Mouse (Mus musculus) CH12.LX (cell line): ENCODE measurements at regions not wholly inside any gene's neighbourhood (a gene's known extent, or its start where the extent isn't known, plus 50 kb on each side); places are given as distances from the start of the nearest gene placed in this dataset.

Experiments
- CTCF ChIP-seq, 2 experiments: IDR thresholded peaks in 1 of 2; conservative IDR thresholded peaks in 1 of 2; 2 replicates each; pipeline ENCODE4 v1.5.1; 2011 to 2012; ENCODE audit warnings: low read depth in 2 of 2, low read length in 2 of 2, improper control_type of control experiment in 1 of 2, inconsistent platforms in 1 of 2, mild to moderate bottlenecking in 1 of 2, moderate library complexity in 1 of 2
- E2F4 ChIP-seq: IDR thresholded peaks from 2 replicates; pipeline ENCODE4 v1.6.1; 2011; ENCODE audit warnings: low read depth, low read length, improper control_type of control experiment; ENCODE audit not compliant: insufficient replicate concordance
- JUND ChIP-seq: conservative IDR thresholded peaks from 2 replicates; pipeline ENCODE4 v1.6.1; 2011; ENCODE audit warnings: low read depth, low read length, improper control_type of control experiment
- MXI1 ChIP-seq: IDR thresholded peaks from 2 replicates; pipeline ENCODE4 v1.6.1; 2011; ENCODE audit warnings: mild to moderate bottlenecking, low read depth, low read length, improper control_type of control experiment
- PAX5 ChIP-seq: IDR thresholded peaks from 2 replicates; pipeline ENCODE4 v1.6.1; 2012; ENCODE audit warnings: low read length, inconsistent platforms, mixed read lengths
- USF1 ChIP-seq: IDR thresholded peaks from 2 replicates; pipeline ENCODE4 v1.6.1; 2014; ENCODE audit warnings: low read depth, mild to moderate bottlenecking, inconsistent platforms, low read length, improper control_type of control experiment

DNA sequence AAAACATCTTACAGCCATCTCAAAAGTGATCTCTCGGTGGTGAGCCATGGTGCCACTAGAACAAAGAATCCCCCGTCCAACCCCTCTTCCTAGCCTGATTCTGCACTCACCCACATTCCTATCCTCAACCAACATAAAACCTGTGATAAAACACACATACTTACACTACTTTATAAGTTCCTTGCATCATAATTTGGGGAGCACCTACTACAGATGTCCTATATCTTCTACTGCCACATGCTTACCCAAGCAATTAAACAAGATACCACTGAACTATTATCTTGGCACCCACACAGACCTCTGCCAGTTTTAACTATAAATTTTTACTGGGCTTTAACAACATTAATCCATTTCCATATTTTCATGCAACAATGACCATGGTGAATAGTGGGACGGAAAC, 321.9 kb downstream of the Ccser2 start:
- no peak for TF ChIP-seq CTCF (conservative IDR thresholded peaks at IDR 0.05 in 1 of 2, IDR thresholded peaks at IDR 0.05 in 1 of 2; ENCODE audit: low read depth in 2 of 2, low read length in 2 of 2)
- no peak for TF ChIP-seq JUND
- no peak for TF ChIP-seq USF1
- no peak for TF ChIP-seq PAX5
- TF ChIP-seq MXI1, result no peak
- TF ChIP-seq E2F4, result no peak
